14 mouse cellular contexts compared by ENCODE assay signal in genomic region chr9:122337510-122337931, GRCm38 (mm10). TPM values are rescaled to one million over a fixed set of nuclear protein-coding genes. Genes with fewer than 3 reads are reported as not detected.
DNase-seq lines count a peak whose midpoint lies in the region; ATAC-seq lines count a peak whose summit lies in the region.
"Had no signal": no experiment of that assay in that cellular context is flagged by ENCODE, and none has a peak within 500 bp of the region (broad histone marks: within the 10 kb centered on the region; RNA-seq: fewer than 3 reads in every experiment).

No protein-coding gene starts in this region.

- no peaks in the 10 kb centered on the region for H3K36me3 ChIP-seq in intestine, embryonic 15.5 days
- H3K36me3 ChIP-seq: liver, embryonic 13.5 days had no signal

- H3K9ac ChIP-seq in intestine, embryonic 15.5 days: no peak overlapping the region
- H3K9ac ChIP-seq: liver, embryonic 13.5 days had no signal

- no peak overlapping the region for H3K4me3 ChIP-seq in intestine, embryonic 15.5 days (replicated peaks)
- H3K4me3 ChIP-seq: erythroblast, embryonic 14.5 days; liver, embryonic 13.5 days had no signal

- H3K4me2 ChIP-seq in intestine, embryonic 15.5 days (replicated peaks): no peak overlapping the region; the same call in 1 of the 2 replicates
- H3K4me2 ChIP-seq: liver, embryonic 13.5 days had no signal

- intact Hi-C loops in gastrocnemius, postnatal 14 days (cut with DNase I; ENCODE audit: low total_unique reads): no loop called here

- no peaks in the 10 kb centered on the region for H3K27me3 ChIP-seq in intestine, embryonic 15.5 days (replicated peaks)
- H3K27me3 ChIP-seq: liver, embryonic 13.5 days had no signal

- H3K27ac ChIP-seq in intestine, embryonic 15.5 days: no peak overlapping the region
- H3K27ac ChIP-seq: hindbrain, postnatal 0 days; liver, embryonic 13.5 days; macrophage had no signal

- no peaks in the 10 kb centered on the region for H3K9me3 ChIP-seq in intestine, embryonic 15.5 days
- H3K9me3 ChIP-seq: liver, embryonic 13.5 days had no signal

- peaks cover 5% of the 10 kb centered on the region; the same call in 1 of the 2 replicates for H3K4me1 ChIP-seq in intestine, embryonic 15.5 days (replicated peaks)

- DNase-seq in gastrocnemius, postnatal 14 days: peak; percentile 36
- DNase-seq in gastrocnemius, adult 18-20 months (ENCODE audit: low spot score): no peak
- DNase-seq in spleen, adult 18-20 months: peak; percentile 15 to 28
- no peak for DNase-seq in spleen, adult 12 weeks (ENCODE audit: low spot score)
- DNase-seq in skeletal muscle tissue, adult 2 months (ENCODE audit: low read depth, low spot score): peak; percentile 35
- no peak for DNase-seq in left cerebral cortex, adult 9 months (ENCODE audit: low spot score in 2 of 2)
- DNase-seq: liver, embryonic 13.5 days; right cerebral cortex, postnatal 14 days; thymus, adult 18-20 months had no signal

- peak; percentile 88 for ATAC-seq in intestine, embryonic 15.5 days
- ATAC-seq in activated CD4-positive, CD25-positive, alpha-beta regulatory T cell, adult 4 months: no peak
- ATAC-seq: hindbrain, postnatal 0 days had no signal

- 28% methylated on average over 8 of the region's 8 CpGs for WGBS in intestine, embryonic 15.5 days

RNA-seq across cellular contexts. Expression of gene Abhd5, which starts 13.9 kb away (rescaled TPM):
- total RNA-seq in gastrocnemius, postnatal 14 days (2021): 10 to 100 TPM; 26.0 to 26.3 TPM
- 10 to 100 TPM; 46.7 to 48.2 TPM for total RNA-seq in gastrocnemius, adult 18-20 months (2021)
- polyA plus RNA-seq in intestine, embryonic 15.5 days (2015; fragmentation: Nextera tagmentation; extraction: Ambion mirVana): 19.0 and 19.5 TPM in 2 replicates
- 10 to 100 TPM; 14.7 to 15.4 TPM for polyA plus RNA-seq in activated CD4-positive, CD25-positive, alpha-beta regulatory T cell, adult 4 months (2017; shearing (Covaris generic))

RNA-seq across cellular contexts. Expression of gene Ano10, which starts 43.3 kb away (rescaled TPM):
- total RNA-seq in gastrocnemius, postnatal 14 days (2021): 10 to 100 TPM; 36.6 to 39.4 TPM
- total RNA-seq in gastrocnemius, adult 18-20 months (2021): 10 to 100 TPM; 42.8 to 45.3 TPM
- 33.1 and 36.5 TPM in 2 replicates for polyA plus RNA-seq in intestine, embryonic 15.5 days (2015; fragmentation: Nextera tagmentation; extraction: Ambion mirVana)
- polyA plus RNA-seq in activated CD4-positive, CD25-positive, alpha-beta regulatory T cell, adult 4 months (2017; shearing (Covaris generic)): 10 to 100 TPM; 21.7 to 26.2 TPM

Comparison
In these comparisons a context has a peak if more than half of its experiments do, and no peak if none do; other contexts are left out.
1. DNase-seq: peak in gastrocnemius, postnatal 14 days (single experiment), spleen, adult 18-20 months (2 of 2) and skeletal muscle tissue, adult 2 months (single experiment); none in gastrocnemius, adult 18-20 months (single experiment), spleen, adult 12 weeks (single experiment) and left cerebral cortex, adult 9 months (0 of 2).